Mouse (Mus musculus) forebrain, embryonic 13.5 days (tissue): Measurements from ENCODE around the gene Tmcc3. TPM values are rescaled to one million over a fixed set of nuclear protein-coding genes. Genes with fewer than 3 reads are reported as not detected.

Source experiments
- ATAC-seq: fragments of 200-750 bp; cut with Nextera tagmentation; 2 replicates; pipeline ENCODE4 v1.8.0; 2017
- H3K27ac ChIP-seq: fragments of 300-500 bp; sonication (generic); 2 replicates; pipeline ENCODE4 v1.5.1; 2015; ENCODE audit warnings: inconsistent platforms, mild to moderate bottlenecking, moderate library complexity
- H3K27me3 ChIP-seq: fragments of 300-500 bp; sonication (generic); 2 replicates; pipeline ENCODE4 v1.6.1; 2015; ENCODE audit warnings: mild to moderate bottlenecking, inconsistent platforms
- H3K36me3 ChIP-seq: fragments of 300-500 bp; sonication (generic); 2 replicates; pipeline ENCODE4 v1.6.1; 2015; ENCODE audit warnings: mild to moderate bottlenecking, inconsistent platforms; ENCODE audit not compliant: poor library complexity, severe bottlenecking
- H3K4me1 ChIP-seq: fragments of 300-500 bp; sonication (generic); 2 replicates; pipeline ENCODE4 v1.6.1; 2015; ENCODE audit warnings: inconsistent platforms
- H3K4me2 ChIP-seq: fragments of 300-500 bp; sonication (generic); 2 replicates; pipeline ENCODE4 v1.6.1; 2015; ENCODE audit warnings: inconsistent platforms, mild to moderate bottlenecking, moderate library complexity
- H3K4me3 ChIP-seq: fragments of 300-500 bp; sonication (generic); 2 replicates; pipeline ENCODE4 v1.5.1; 2015; ENCODE audit warnings: mild to moderate bottlenecking, inconsistent platforms
- H3K9ac ChIP-seq: fragments of 300-500 bp; sonication (generic); 2 replicates; pipeline ENCODE4 v1.6.1; 2015; ENCODE audit warnings: mild to moderate bottlenecking, inconsistent platforms
- H3K9me3 ChIP-seq: fragments of 300-500 bp; sonication (generic); replicated peaks from 2 replicates; pipeline ENCODE4 v1.6.1; 2016; ENCODE audit warnings: inconsistent platforms
- WGBS: fragments of 180-500 bp; shearing (Covaris S2); methylation state at CpG from one replicate; pipeline ENCODE4 v1.1.7; 2015; 5-methylcytosine and 5-hydroxymethylcytosine counted together
- polyA plus RNA-seq: library from polyadenylated mRNA; unstranded; fragments of >200 nt; fragmentation: Nextera tagmentation; extraction: Ambion mirVana; gene quantifications from 2 replicates; pipeline ENCODE4 v1.2.1, GENCODE M21; 2015

Gene Tmcc3
- polyA plus RNA-seq, 1 experiment from 2014 or later = 3.7 TPM

DNA sequence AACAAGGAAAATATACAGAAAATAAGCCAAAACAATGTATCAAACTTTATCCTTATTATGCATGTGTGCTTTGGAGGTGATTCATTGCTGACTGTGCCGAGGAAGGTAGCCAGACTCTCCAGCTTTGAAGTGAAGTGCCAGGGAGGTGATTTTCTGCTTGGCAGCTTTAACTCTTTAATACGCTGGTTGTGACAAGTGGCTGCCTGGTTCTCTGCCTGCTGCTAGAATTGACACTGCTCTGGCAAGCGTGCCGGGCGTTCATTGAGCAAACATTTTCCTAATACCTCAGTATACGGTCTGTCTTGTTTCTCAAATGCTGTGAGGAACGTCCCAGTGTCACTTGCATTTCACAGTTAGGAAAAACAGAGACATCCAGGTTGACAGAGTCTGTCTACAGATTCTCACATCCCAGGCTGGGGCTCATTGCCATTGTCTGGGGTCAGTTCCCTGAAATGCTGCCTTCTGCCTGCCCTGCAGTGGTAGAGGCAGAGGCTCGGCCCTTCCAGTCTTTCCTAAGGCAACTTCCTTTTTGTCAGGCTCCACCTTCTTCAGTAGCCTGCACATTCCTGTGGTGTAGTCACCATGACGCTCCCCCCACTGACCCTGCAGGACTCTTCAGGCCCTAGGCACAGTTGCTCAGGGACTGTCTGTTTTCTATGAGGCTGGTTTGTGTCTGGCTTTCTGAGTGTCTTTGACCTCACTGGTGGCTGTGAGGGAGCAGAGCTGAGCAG, 69.1 kb downstream of the Tmcc3 start:
- no peak overlapping the region for H3K4me2 ChIP-seq
- 0 out of 2 replicates have a peak, but pooled peaks cover 4% of the 10 kb centered on the region for H3K36me3 ChIP-seq
- peaks cover 11% of the 10 kb centered on the region; the same call in 1 of the 2 replicates for H3K4me1 ChIP-seq
- H3K9me3 ChIP-seq = peaks cover 14% of the 10 kb centered on the region
- ATAC-seq = no peak
- H3K27me3 ChIP-seq = no peaks in the 10 kb centered on the region
- no peak overlapping the region for H3K9ac ChIP-seq
- H3K4me3 ChIP-seq = no peak overlapping the region
- WGBS = 72% methylated on average over 9 of the region's 9 CpGs
- H3K27ac ChIP-seq = no peak overlapping the region

DNA sequence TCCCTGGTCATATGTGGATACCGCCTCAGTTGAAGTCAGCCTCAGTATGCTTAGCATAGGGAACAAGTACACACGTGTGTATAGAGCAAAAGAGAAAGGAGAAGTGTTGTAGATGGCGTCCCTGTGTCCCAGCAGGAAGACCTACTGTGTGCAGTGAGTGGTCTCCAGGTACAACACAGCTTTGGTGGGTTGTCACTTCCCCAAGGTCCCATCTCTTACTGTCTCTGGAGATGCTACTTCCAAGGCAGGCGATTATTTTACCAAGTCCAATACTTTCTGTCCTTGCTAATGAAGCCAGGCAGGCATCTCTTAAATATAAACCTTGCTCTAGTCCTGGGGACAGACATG, 69.6 kb downstream of the Tmcc3 start:
- ATAC-seq = no peak
- 78% methylated on average over 4 of the region's 4 CpGs for WGBS
- no peak overlapping the region for H3K27ac ChIP-seq
- H3K9me3 ChIP-seq = peaks cover 18% of the 10 kb centered on the region
- no peaks in the 10 kb centered on the region for H3K27me3 ChIP-seq
- no peak overlapping the region for H3K4me2 ChIP-seq
- H3K4me3 ChIP-seq = no peak overlapping the region
- 0 out of 2 replicates have a peak, but pooled peaks cover 4% of the 10 kb centered on the region for H3K36me3 ChIP-seq
- H3K9ac ChIP-seq = no peak overlapping the region
- H3K4me1 ChIP-seq = peaks cover 11% of the 10 kb centered on the region; the same call in 1 of the 2 replicates

DNA sequence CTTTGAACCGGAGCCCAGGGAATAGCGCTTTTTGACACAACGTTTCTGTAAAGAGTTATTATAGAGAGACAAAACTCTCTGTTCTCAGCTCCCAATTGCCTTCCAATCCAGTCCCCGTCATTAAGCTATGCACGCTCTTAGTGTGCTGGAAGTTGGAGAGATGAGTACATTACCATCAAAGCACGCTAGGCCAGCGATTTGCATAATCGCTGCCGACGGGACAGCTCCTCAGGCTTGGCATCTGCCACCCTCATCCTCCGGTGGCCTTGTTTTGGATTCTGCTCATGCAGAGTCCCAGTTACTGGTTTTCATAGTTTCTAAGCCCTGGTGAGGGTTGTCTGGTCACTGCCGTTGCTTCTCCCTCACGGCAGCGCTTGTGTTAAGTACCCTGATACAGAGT, 70.9 kb downstream of the Tmcc3 start:
- Histone ChIP-seq H3K9me3 (peaks cover 21% of the 10 kb centered on the region), H3K36me3 (0 out of 2 replicates have a peak, but pooled peaks cover 4% of the 10 kb centered on the region), H3K9ac (no peak overlapping the region), H3K4me1 (peaks cover 10% of the 10 kb centered on the region; the same call in 1 of the 2 replicates), H3K27me3 (no peaks in the 10 kb centered on the region), H3K4me2 (no peak overlapping the region), H3K4me3 (no peak overlapping the region), H3K27ac (no peak overlapping the region)
- WGBS = 77% methylated on average over 14 of the region's 14 CpGs
- no peak for ATAC-seq

GRCm38 (mm10) chr10:94383565-94383964, 71.8 kb downstream of the Tmcc3 start:
- Histone ChIP-seq H3K9ac (no peak overlapping the region), H3K27me3 (no peaks in the 10 kb centered on the region), H3K4me2 (no peak overlapping the region), H3K36me3 (0 out of 2 replicates have a peak, but pooled peaks cover 4% of the 10 kb centered on the region), H3K4me1 (peaks cover 6% of the 10 kb centered on the region; the same call in 1 of the 2 replicates), H3K4me3 (no peak overlapping the region), H3K9me3 (peaks cover 21% of the 10 kb centered on the region), H3K27ac (no peak overlapping the region)
- no peak for ATAC-seq
- 89% methylated on average over 6 of the region's 6 CpGs for WGBS

GRCm38 (mm10) chr10:94389219-94389618, 77.5 kb downstream of the Tmcc3 start:
- ATAC-seq = no peak

GRCm38 (mm10) chr10:94391049-94391448, 79.3 kb downstream of the Tmcc3 start:
- Histone ChIP-seq H3K27me3 (no peaks in the 10 kb centered on the region), H3K4me2 (no peak overlapping the region), H3K27ac (no peak overlapping the region), H3K4me3 (no peak overlapping the region), H3K9ac (no peak overlapping the region), H3K9me3 (0 out of 2 replicates have a peak, but pooled peaks cover 5% of the 10 kb centered on the region), H3K36me3 (no peaks in the 10 kb centered on the region), H3K4me1 (no peaks in the 10 kb centered on the region)
- 88% methylated on average over 5 of the region's 5 CpGs for WGBS
- no peak for ATAC-seq

More at GRCm38 (mm10) chr10:94389219-94389618, 77.5 kb downstream of the Tmcc3 start:
- no peak overlapping the region for H3K4me3 ChIP-seq
- H3K27ac ChIP-seq = no peak overlapping the region
- 84% methylated on average over 6 of the region's 6 CpGs for WGBS
- no peaks in the 10 kb centered on the region for H3K27me3 ChIP-seq
- peaks cover 21% of the 10 kb centered on the region for H3K9me3 ChIP-seq
- H3K4me1 ChIP-seq = no peaks in the 10 kb centered on the region
- 0 out of 2 replicates have a peak, but pooled peaks cover 4% of the 10 kb centered on the region for H3K36me3 ChIP-seq
- no peak overlapping the region for H3K4me2 ChIP-seq
- H3K9ac ChIP-seq = no peak overlapping the region

DNA sequence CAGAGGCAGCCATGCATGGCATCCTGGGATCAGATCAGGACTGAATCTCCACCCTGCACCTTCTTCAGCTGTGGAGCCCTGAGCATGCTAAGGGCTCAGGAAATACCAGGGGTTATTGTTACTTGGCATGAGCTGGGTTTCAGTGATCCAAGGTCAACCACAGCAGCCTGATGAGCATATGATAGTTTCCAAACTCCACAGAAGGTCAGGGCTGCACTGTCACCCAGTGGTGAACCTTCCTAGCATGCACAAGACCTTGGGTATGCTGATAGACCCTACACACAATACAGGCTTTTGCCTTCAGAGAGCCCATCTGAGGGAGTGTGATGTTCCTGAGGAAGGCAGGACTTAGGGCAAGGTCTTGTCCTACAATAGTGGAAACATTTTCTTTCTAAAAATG, 82.5 kb downstream of the Tmcc3 start:
- Histone ChIP-seq H3K36me3 (no peaks in the 10 kb centered on the region), H3K4me3 (no peak overlapping the region), H3K27me3 (no peaks in the 10 kb centered on the region), H3K27ac (no peak overlapping the region), H3K4me1 (no peaks in the 10 kb centered on the region), H3K4me2 (no peak overlapping the region), H3K9me3 (no peaks in the 10 kb centered on the region), H3K9ac (no peak overlapping the region)
- ATAC-seq = no peak

DNA sequence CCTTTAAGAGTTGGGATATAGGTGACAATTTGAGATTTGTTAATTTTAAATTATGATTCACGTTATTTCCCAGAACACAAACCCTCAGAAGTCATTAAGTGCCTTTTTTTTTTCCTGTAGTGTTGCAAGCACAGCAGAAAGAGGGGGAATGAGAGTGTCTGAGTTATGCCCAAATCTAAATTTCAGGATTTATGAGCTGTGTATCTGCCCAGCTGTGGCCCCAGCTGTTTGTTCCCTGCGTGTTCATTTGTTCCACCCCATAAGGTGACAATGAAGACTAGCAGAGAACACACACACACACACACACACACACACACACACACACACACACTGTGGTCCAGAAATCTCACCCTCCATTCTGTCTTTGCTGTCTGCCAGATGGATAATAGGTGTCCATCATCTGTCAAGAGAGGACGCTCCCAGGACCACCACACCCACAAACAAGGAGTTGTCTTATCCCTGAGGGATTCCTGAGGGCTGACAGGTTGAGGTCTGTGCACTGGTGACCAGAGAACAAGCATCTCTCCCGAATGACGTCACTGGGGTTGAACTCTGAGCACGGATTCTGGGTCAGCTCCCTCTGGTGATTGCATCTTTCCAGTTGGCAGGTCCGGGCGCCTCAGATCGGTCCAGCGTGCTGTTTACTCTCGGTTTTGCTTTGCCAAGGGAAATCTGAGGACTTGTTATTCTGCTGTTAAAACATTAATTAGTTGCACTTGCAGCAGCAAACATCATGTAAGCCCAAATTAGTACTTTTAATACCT, 86.3 kb downstream of the Tmcc3 start:
- no peaks in the 10 kb centered on the region for H3K27me3 ChIP-seq
- no peak overlapping the region for H3K9ac ChIP-seq
- no peak overlapping the region for H3K27ac ChIP-seq
- no peak overlapping the region for H3K4me2 ChIP-seq
- 74% methylated on average over 11 of the region's 11 CpGs for WGBS
- no peaks in the 10 kb centered on the region for H3K36me3 ChIP-seq
- no peak overlapping the region for H3K4me3 ChIP-seq
- ATAC-seq = no peak
- no peaks in the 10 kb centered on the region for H3K4me1 ChIP-seq
- H3K9me3 ChIP-seq = no peaks in the 10 kb centered on the region

- H3K9me3 ChIP-seq = no peaks in the 10 kb centered on the region
- no peak for ATAC-seq
- no peaks in the 10 kb centered on the region for H3K4me1 ChIP-seq
- H3K4me2 ChIP-seq = no peak overlapping the region
- H3K4me3 ChIP-seq = no peak overlapping the region
- H3K27ac ChIP-seq = no peak overlapping the region
- H3K36me3 ChIP-seq = no peaks in the 10 kb centered on the region
- H3K9ac ChIP-seq = no peak overlapping the region
- 84% methylated on average over 8 of the region's 8 CpGs for WGBS
- no peaks in the 10 kb centered on the region for H3K27me3 ChIP-seq
Measured at GRCm38 (mm10) chr10:94400895-94401294, 89.1 kb downstream of the Tmcc3 start.

- Histone ChIP-seq H3K4me2 (no peak overlapping the region), H3K4me3 (no peak overlapping the region), H3K27ac (no peak overlapping the region), H3K27me3 (no peaks in the 10 kb centered on the region), H3K4me1 (peaks cover 5% of the 10 kb centered on the region), H3K9me3 (no peaks in the 10 kb centered on the region), H3K36me3 (no peaks in the 10 kb centered on the region), H3K9ac (no peak overlapping the region)
- ATAC-seq = no peak
- 82% methylated on average over 3 of the region's 3 CpGs for WGBS
Measured at GRCm38 (mm10) chr10:94405456-94405855, 93.7 kb downstream of the Tmcc3 start.

DNA sequence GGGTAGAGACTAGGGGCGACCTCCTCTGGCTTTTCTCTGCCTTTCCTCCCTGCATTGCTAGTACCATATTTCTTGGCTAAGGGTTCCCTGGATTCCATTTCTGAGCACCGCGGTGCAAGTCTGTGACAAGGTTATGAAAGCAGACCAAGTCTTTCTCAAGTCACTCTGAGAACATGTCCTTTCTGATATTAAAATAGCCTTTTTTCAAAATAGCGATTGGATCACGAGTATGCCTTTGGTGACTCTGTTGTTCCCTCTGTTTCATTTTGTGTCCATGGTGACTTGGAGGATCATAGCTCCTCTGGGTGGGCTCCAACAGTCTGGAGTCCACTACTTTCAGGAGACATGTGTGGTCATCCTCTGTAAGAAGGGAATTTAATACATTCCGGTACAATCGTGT, 95.1 kb downstream of the Tmcc3 start:
- peaks cover 5% of the 10 kb centered on the region for H3K4me1 ChIP-seq
- H3K4me3 ChIP-seq = no peak overlapping the region
- no peak for ATAC-seq
- H3K9me3 ChIP-seq = no peaks in the 10 kb centered on the region
- H3K27me3 ChIP-seq = no peaks in the 10 kb centered on the region
- no peaks in the 10 kb centered on the region for H3K36me3 ChIP-seq
- H3K9ac ChIP-seq = no peak overlapping the region
- no peak overlapping the region for H3K4me2 ChIP-seq
- H3K27ac ChIP-seq = no peak overlapping the region
- 96% methylated on average over 7 of the region's 7 CpGs for WGBS

- ATAC-seq = peak; percentile 77
- Histone ChIP-seq H3K9me3 (no peaks in the 10 kb centered on the region), H3K4me1 (peaks cover 8% of the 10 kb centered on the region), H3K9ac (peak overlapping the region; percentile 58), H3K4me2 (peak overlapping the region; percentile 56), H3K27me3 (no peaks in the 10 kb centered on the region), H3K27ac (no peak overlapping the region), H3K4me3 (peak overlapping the region; percentile 22), H3K36me3 (no peaks in the 10 kb centered on the region)
- 25% methylated on average over 22 of the region's 22 CpGs for WGBS
Measured at GRCm38 (mm10) chr10:94408356-94409146, 96.8 kb downstream of the Tmcc3 start.
